Mouse (Mus musculus): ENCODE measurements around the gene Cped1. TPM values are rescaled to one million over a fixed set of nuclear protein-coding genes. Genes with fewer than 3 reads are reported as not detected.
A peak's percentile ranks its signal among the peaks of the same experiment; 100 is the strongest.
"Not testable (repeated sequence)": the region's sequence is repeated elsewhere in the genome, so short reads cannot be mapped to it uniquely, and the experiment has no call there.

Cped1 gene
- polyA plus RNA-seq, 1 experiment from 2014 or later: 22.5 TPM

DNA sequence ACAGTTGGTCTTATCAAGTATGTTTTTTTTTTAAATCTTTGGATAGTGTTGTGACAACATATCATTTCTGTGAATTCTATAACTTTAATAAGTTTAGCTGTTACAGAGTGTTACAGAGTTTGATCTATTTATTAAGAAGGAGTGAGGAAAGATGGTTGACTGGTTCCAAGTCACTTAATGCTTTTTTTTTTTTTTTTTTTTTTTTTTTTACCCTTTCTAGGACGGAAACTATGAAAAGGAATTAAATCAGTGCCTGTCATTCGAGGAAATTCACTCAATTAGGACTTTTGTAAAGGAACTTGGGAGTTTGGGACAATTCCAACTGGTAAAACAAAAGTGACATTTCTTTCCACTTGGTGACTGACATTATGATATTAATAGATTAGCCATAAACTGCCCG, 137.6 kb downstream of the Cped1 start:
- no peaks in the 10 kb centered on the region for H3K4me1 ChIP-seq (replicated peaks; ENCODE audit: control insufficient read depth, insufficient read depth, low read length)
- no peak overlapping the region for H3K4me2 ChIP-seq (replicated peaks; ENCODE audit: low read depth, low read length)
- no peak overlapping the region for H3K4me3 ChIP-seq (ENCODE audit: low read depth, low read length)
- ATAC-seq (ENCODE audit: low FRiP score) (no peak), DNase-seq (ENCODE audit: low spot score) (no peak)
- H3K36me3 ChIP-seq (ENCODE audit: control insufficient read depth, insufficient read depth, low read length): no peaks in the 10 kb centered on the region
- no peak overlapping the region for H3K9ac ChIP-seq (ENCODE audit: low read depth, low read length)
- H3K27ac ChIP-seq (ENCODE audit: low read depth, low read length): no peak overlapping the region
- no peaks in the 10 kb centered on the region for H3K27me3 ChIP-seq (ENCODE audit: control insufficient read depth, insufficient read depth, low read length)
- 78% methylated on average over 3 of the region's 3 CpGs for WGBS
- H3K9me3 ChIP-seq (ENCODE audit: control insufficient read depth, low read length): no peaks in the 10 kb centered on the region

DNA sequence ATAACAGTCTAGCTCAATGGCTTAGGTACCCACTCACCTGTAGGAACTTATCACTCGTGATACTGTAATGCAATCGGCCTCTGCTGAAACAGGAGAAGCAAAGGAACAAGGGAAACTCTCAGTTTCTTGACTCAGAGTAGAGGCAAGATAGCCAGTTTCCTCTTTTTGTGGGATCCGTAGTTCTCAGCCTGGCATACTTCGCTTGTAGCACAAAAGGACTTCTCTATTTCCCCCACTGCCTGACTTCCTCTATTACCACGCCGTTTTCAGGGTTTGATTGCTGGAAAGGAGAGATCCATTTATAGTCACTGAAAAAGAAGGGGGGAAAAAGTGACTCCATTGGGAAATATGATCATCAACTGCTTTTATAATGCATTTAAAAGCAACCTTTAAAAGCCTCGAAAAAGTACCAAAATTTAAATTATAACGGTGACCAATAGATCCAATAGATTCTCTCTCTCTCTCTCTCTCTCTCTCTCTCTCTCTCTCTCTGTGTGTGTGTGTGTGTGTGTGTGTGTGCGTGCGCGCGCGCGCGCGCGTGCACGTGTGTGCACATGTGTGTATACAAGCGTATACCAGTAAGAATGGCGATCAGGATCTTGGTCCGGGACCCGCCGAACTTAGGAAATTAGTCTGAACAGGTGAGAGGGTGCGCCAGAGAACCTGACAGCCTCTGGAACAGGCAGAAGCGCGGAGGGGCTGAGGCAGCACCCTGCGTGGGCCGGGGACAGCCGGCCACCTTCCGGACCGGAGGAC, 139.0 kb downstream of the Cped1 start:
- not testable (repeated sequence) for DNase-seq (ENCODE audit: low spot score); H3K9me3 ChIP-seq (ENCODE audit: control insufficient read depth, low read length); H3K36me3 ChIP-seq (ENCODE audit: control insufficient read depth, insufficient read depth, low read length); H3K27ac ChIP-seq (ENCODE audit: low read depth, low read length); H3K9ac ChIP-seq (ENCODE audit: low read depth, low read length); H3K4me3 ChIP-seq (ENCODE audit: low read depth, low read length); H3K27me3 ChIP-seq (ENCODE audit: control insufficient read depth, insufficient read depth, low read length); ATAC-seq (ENCODE audit: low FRiP score); H3K4me1 ChIP-seq (replicated peaks; ENCODE audit: control insufficient read depth, insufficient read depth, low read length); H3K4me2 ChIP-seq (replicated peaks; ENCODE audit: low read depth, low read length)
- WGBS: 87% methylated on average over 24 of the region's 31 CpGs

DNA sequence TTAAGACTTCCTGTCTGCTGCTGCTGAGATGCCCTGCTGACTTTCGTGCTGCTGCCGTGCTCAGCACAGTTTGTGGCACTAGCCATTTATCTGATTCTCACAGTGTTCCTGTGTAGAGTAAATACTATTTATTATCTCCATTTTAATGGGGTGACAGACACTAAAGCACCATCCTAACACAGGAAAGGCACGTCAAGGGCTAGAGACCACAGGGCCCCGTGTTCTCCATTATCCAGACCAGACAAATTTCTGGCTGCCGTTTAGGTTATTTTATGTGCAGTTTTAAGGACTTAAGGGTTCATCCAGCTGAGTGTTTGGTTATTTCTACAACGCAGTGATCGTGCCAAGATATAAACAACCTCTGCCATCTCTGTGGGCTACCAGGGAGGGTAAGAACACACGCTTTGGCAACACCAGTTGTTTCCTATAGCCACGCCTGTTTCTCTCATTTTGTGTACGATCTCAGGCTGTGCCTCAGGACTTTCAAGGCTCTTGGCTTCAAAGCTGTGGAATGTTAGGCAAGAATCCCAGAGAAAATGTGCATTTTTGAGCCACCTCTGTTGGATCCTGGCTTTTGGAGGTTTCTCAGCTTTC, 149.4 kb downstream of the Cped1 start:
- Histone ChIP-seq H3K27ac (ENCODE audit: low read depth, low read length) (no peak overlapping the region), H3K4me1 (replicated peaks; ENCODE audit: control insufficient read depth, insufficient read depth, low read length) (no peaks in the 10 kb centered on the region), H3K9me3 (ENCODE audit: control insufficient read depth, low read length) (no peaks in the 10 kb centered on the region), H3K4me2 (replicated peaks; ENCODE audit: low read depth, low read length) (no peak overlapping the region), H3K4me3 (ENCODE audit: low read depth, low read length) (no peak overlapping the region), H3K36me3 (ENCODE audit: control insufficient read depth, insufficient read depth, low read length) (no peaks in the 10 kb centered on the region), H3K27me3 (ENCODE audit: control insufficient read depth, insufficient read depth, low read length) (no peaks in the 10 kb centered on the region), H3K9ac (ENCODE audit: low read depth, low read length) (no peak overlapping the region)
- no peak for DNase-seq (ENCODE audit: low spot score)
- no peak for ATAC-seq (ENCODE audit: low FRiP score)
- 77% methylated on average over 10 of the region's 10 CpGs for WGBS

DNA sequence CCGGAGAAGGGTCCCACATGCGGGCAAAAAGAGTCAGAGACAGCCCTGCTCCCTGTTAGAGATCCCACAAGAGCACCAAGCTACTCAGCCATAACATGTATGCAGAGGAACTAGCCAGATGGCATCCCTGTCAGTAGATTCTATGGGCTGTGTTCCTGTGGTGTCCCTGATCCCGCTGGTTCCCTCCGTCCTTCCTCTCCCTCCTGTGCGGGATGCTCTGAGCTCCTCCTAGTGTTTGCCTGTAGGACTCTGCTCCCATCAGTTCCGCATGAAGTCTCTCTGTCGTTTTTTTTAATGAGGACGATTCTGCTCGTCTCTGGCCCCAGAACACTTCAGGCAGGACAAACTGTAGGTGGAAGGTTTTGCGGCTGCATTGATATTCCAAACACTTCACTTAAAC, 151.1 kb downstream of the Cped1 start:
- ATAC-seq (ENCODE audit: low FRiP score): no peak
- peak; percentile 7 for DNase-seq (ENCODE audit: low spot score)
- H3K9ac ChIP-seq (ENCODE audit: low read depth, low read length): no peak overlapping the region
- no peaks in the 10 kb centered on the region for H3K36me3 ChIP-seq (ENCODE audit: control insufficient read depth, insufficient read depth, low read length)
- WGBS: 49% methylated on average over 10 of the region's 10 CpGs
- no peaks in the 10 kb centered on the region for H3K9me3 ChIP-seq (ENCODE audit: control insufficient read depth, low read length)
- no peaks in the 10 kb centered on the region for H3K4me1 ChIP-seq (replicated peaks; ENCODE audit: control insufficient read depth, insufficient read depth, low read length)
- H3K27me3 ChIP-seq (ENCODE audit: control insufficient read depth, insufficient read depth, low read length): no peaks in the 10 kb centered on the region
- no peak overlapping the region for H3K4me3 ChIP-seq (ENCODE audit: low read depth, low read length)
- H3K27ac ChIP-seq (ENCODE audit: low read depth, low read length): no peak overlapping the region
- no peak overlapping the region for H3K4me2 ChIP-seq (replicated peaks; ENCODE audit: low read depth, low read length)

DNA sequence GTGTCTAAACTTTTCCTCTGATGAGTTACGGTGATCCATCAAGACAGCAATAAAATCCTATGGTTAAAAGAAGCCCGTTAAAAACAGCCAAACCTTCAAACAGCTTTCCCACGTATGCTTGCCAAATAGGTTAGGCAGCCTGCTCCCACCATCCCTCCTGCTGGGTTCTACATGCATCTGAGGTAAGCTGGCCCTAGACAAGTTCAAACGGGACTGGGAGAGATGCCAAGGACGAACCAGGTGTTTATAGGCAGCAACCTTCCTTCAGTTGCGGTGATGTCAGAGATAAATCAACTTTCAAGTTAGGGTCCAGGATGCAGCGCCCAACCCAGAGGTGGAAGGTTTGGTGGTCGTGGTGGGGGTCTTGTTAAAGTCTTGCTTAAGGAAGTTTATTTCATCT, 155.1 kb downstream of the Cped1 start:
- no peak overlapping the region for H3K9ac ChIP-seq (ENCODE audit: low read depth, low read length)
- H3K4me3 ChIP-seq (ENCODE audit: low read depth, low read length): no peak overlapping the region
- no peaks in the 10 kb centered on the region for H3K27me3 ChIP-seq (ENCODE audit: control insufficient read depth, insufficient read depth, low read length)
- no peaks in the 10 kb centered on the region for H3K9me3 ChIP-seq (ENCODE audit: control insufficient read depth, low read length)
- no peaks in the 10 kb centered on the region for H3K36me3 ChIP-seq (ENCODE audit: control insufficient read depth, insufficient read depth, low read length)
- DNase-seq (ENCODE audit: low spot score) (no peak), ATAC-seq (ENCODE audit: low FRiP score) (no peak)
- WGBS: 79% methylated on average over 8 of the region's 8 CpGs
- no peak overlapping the region for H3K27ac ChIP-seq (ENCODE audit: low read depth, low read length)
- no peak overlapping the region for H3K4me2 ChIP-seq (replicated peaks; ENCODE audit: low read depth, low read length)
- H3K4me1 ChIP-seq (replicated peaks; ENCODE audit: control insufficient read depth, insufficient read depth, low read length): no peaks in the 10 kb centered on the region

DNA sequence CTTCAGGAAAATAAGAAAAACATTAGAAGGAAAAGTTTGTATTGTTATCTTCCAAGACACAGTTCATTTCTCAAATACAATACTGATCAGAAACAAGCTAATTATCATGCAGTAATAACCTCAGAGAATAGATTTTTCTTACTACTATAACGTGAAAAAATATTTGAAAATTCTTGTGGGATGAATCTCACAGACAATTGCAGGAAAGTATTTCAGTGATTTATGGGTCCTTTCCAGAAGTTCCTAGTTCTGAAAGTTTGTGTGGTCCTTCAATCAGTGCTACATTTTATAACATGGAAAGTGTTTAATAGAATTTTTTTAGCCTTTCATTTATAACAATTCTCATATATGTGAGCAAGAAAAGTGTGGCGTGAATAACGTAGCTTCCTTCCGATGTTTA, 161.5 kb downstream of the Cped1 start:
- Histone ChIP-seq H3K9ac (ENCODE audit: low read depth, low read length) (no peak overlapping the region), H3K27ac (ENCODE audit: low read depth, low read length) (no peak overlapping the region), H3K36me3 (ENCODE audit: control insufficient read depth, insufficient read depth, low read length) (no peaks in the 10 kb centered on the region), H3K4me1 (replicated peaks; ENCODE audit: control insufficient read depth, insufficient read depth, low read length) (no peaks in the 10 kb centered on the region), H3K4me3 (ENCODE audit: low read depth, low read length) (no peak overlapping the region), H3K9me3 (ENCODE audit: control insufficient read depth, low read length) (no peaks in the 10 kb centered on the region), H3K4me2 (replicated peaks; ENCODE audit: low read depth, low read length) (no peak overlapping the region), H3K27me3 (ENCODE audit: control insufficient read depth, insufficient read depth, low read length) (no peaks in the 10 kb centered on the region)
- DNase-seq (ENCODE audit: low spot score) (no peak), ATAC-seq (ENCODE audit: low FRiP score) (no peak)
- WGBS: 93% methylated on average over 4 of the region's 4 CpGs

DNA sequence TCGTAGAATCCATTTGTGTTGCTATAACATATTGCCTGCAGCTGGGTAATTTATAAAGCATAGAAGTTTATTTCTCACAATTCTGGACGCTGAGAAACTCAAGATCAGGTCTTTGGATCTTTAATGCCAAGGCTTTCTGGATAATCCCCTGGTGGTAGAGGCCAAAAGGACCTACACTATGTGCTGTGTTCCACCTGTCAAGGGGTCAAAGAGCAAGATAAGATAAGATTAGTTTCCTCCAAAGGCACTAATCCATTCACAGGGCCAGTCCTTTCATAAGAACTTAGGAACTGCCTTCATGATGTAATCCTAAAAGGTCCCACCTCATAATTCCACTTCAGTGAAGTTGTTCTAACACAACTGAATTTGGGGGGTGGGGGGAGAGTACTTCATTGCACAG, 162.8 kb downstream of the Cped1 start:
- DNase-seq (ENCODE audit: low spot score) (no peak), ATAC-seq (ENCODE audit: low FRiP score) (no peak)
- WGBS: 86% methylated on average over 2 of the region's 2 CpGs
- Histone ChIP-seq H3K4me2 (replicated peaks; ENCODE audit: low read depth, low read length) (no peak overlapping the region), H3K4me1 (replicated peaks; ENCODE audit: control insufficient read depth, insufficient read depth, low read length) (no peaks in the 10 kb centered on the region), H3K9ac (ENCODE audit: low read depth, low read length) (no peak overlapping the region), H3K27ac (ENCODE audit: low read depth, low read length) (no peak overlapping the region), H3K27me3 (ENCODE audit: control insufficient read depth, insufficient read depth, low read length) (no peaks in the 10 kb centered on the region), H3K4me3 (ENCODE audit: low read depth, low read length) (no peak overlapping the region), H3K36me3 (ENCODE audit: control insufficient read depth, insufficient read depth, low read length) (no peaks in the 10 kb centered on the region), H3K9me3 (ENCODE audit: control insufficient read depth, low read length) (no peaks in the 10 kb centered on the region)

DNA sequence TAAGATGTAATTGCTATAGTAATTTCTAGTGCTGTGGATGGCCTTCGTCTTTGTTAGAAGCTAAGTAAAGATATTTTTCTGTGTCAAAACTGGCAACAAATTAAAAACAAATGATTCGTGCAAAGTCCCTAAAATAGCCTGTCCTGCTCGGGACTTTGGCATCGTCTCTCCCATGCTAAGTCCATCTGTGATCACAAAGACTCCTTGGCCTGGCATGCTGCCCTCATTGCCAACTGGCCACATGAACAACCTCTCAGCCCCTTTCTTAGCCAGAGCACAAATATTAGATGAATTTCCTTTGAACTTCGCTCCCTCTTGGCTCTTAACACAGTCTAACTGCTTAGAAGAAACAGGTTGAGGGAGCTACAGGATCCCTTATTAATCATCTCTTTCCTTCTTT, 171.7 kb downstream of the Cped1 start:
- Histone ChIP-seq H3K27me3 (ENCODE audit: control insufficient read depth, insufficient read depth, low read length) (no peaks in the 10 kb centered on the region), H3K4me2 (replicated peaks; ENCODE audit: low read depth, low read length) (no peak overlapping the region), H3K9me3 (ENCODE audit: control insufficient read depth, low read length) (no peaks in the 10 kb centered on the region), H3K36me3 (ENCODE audit: control insufficient read depth, insufficient read depth, low read length) (no peaks in the 10 kb centered on the region), H3K4me3 (ENCODE audit: low read depth, low read length) (no peak overlapping the region), H3K4me1 (replicated peaks; ENCODE audit: control insufficient read depth, insufficient read depth, low read length) (no peaks in the 10 kb centered on the region), H3K27ac (ENCODE audit: low read depth, low read length) (no peak overlapping the region), H3K9ac (ENCODE audit: low read depth, low read length) (no peak overlapping the region)
- DNase-seq (ENCODE audit: low spot score): no peak
- 89% methylated on average over 5 of the region's 5 CpGs for WGBS
- no peak for ATAC-seq (ENCODE audit: low FRiP score)

DNA sequence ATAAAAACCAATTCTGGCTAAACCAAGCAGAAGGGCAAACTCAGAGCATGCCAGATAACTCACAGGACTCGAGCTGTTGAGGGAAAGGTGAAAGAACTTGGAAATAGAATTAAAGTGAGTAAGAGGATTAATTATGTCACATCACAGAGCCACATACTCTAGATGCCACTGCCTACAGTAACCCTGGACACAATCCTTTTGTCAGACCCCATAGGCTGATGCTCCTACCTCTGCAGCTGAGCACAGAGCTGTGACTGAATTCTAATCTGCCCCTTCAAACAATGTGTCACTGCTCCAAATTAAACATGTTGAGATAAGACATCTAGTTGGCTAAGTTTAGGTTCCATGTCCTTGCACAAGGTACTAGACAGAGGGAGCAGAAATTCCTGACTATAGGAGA, 176.2 kb downstream of the Cped1 start:
- Histone ChIP-seq H3K4me3 (ENCODE audit: low read depth, low read length) (no peak overlapping the region), H3K27ac (ENCODE audit: low read depth, low read length) (no peak overlapping the region), H3K9ac (ENCODE audit: low read depth, low read length) (no peak overlapping the region), H3K36me3 (ENCODE audit: control insufficient read depth, insufficient read depth, low read length) (no peaks in the 10 kb centered on the region), H3K4me1 (replicated peaks; ENCODE audit: control insufficient read depth, insufficient read depth, low read length) (no peaks in the 10 kb centered on the region), H3K27me3 (ENCODE audit: control insufficient read depth, insufficient read depth, low read length) (no peaks in the 10 kb centered on the region), H3K9me3 (ENCODE audit: control insufficient read depth, low read length) (no peaks in the 10 kb centered on the region), H3K4me2 (replicated peaks; ENCODE audit: low read depth, low read length) (no peak overlapping the region)
- ATAC-seq (ENCODE audit: low FRiP score) (no peak), DNase-seq (ENCODE audit: low spot score) (no peak)
- WGBS: 46% methylated on average over 1 of the region's 1 CpGs
